Mouse (Mus musculus) heart, postnatal 4 days (tissue): Measurements from ENCODE around the gene Rab4a. TPM values are rescaled to one million over a fixed set of nuclear protein-coding genes. Genes with fewer than 3 reads are reported as not detected.

Source experiments
- DNase-seq: peaks from one replicate; pipeline ENCODE4 v3.0.0; 2021
- total RNA-seq, 2 experiments: library from RNA; stranded (reverse); gene quantifications; 2 replicates each; pipeline ENCODE4 v1.2.3; 2021

The Rab4a gene
- total RNA-seq, 2 experiments from 2014 or later = 9.4 to 12.0 TPM

GRCm38 (mm10) chr8:123849352-123849751, 43.6 kb downstream of the Rab4a start:
- no peak for DNase-seq

GRCm38 (mm10) chr8:123851590-123851989, 45.8 kb downstream of the Rab4a start:
- no peak for DNase-seq

GRCm38 (mm10) chr8:123854252-123854651, 48.5 kb downstream of the Rab4a start:
- no peak for DNase-seq

- DNase-seq = no peak
Measured at GRCm38 (mm10) chr8:123854733-123855475, 49.1 kb downstream of the Rab4a start.

- DNase-seq = no peak
Measured at GRCm38 (mm10) chr8:123857361-123857760, 51.6 kb downstream of the Rab4a start.

- no peak for DNase-seq
Measured at GRCm38 (mm10) chr8:123858574-123858940, 52.8 kb downstream of the Rab4a start.

GRCm38 (mm10) chr8:123858941-123859647, 53.3 kb downstream of the Rab4a start:
- DNase-seq = peak; percentile 92

- DNase-seq = peak; percentile 54
Measured at GRCm38 (mm10) chr8:123859648-123860259, 54.0 kb downstream of the Rab4a start, which contains the start of gene Ccsap. TSS of gene Ccsap (minus strand) at chr8:123860209.

- DNase-seq = no peak
Measured at GRCm38 (mm10) chr8:123860386-123860785, 54.6 kb downstream of the Rab4a start.

- DNase-seq = no peak
Measured at GRCm38 (mm10) chr8:123865786-123866185, 60.0 kb downstream of the Rab4a start.

GRCm38 (mm10) chr8:123866971-123867370, 61.2 kb downstream of the Rab4a start:
- peak; percentile 11 for DNase-seq

GRCm38 (mm10) chr8:123872048-123872447, 66.3 kb downstream of the Rab4a start:
- DNase-seq = peak; percentile 30

- no peak for DNase-seq
Measured at GRCm38 (mm10) chr8:123873364-123873763, 67.6 kb downstream of the Rab4a start.

- DNase-seq = no peak
Measured at GRCm38 (mm10) chr8:123874324-123874723, 68.5 kb downstream of the Rab4a start.

GRCm38 (mm10) chr8:123877865-123878264, 72.1 kb downstream of the Rab4a start:
- DNase-seq = no peak

- DNase-seq = no peak
Measured at GRCm38 (mm10) chr8:123880271-123880670, 74.5 kb downstream of the Rab4a start.

- DNase-seq = no peak
Measured at GRCm38 (mm10) chr8:123880821-123881350, 75.1 kb downstream of the Rab4a start.

- DNase-seq = no peak
Measured at GRCm38 (mm10) chr8:123882412-123882811, 76.6 kb downstream of the Rab4a start.

- no peak for DNase-seq
Measured at GRCm38 (mm10) chr8:123883094-123883493, 77.3 kb downstream of the Rab4a start.
